In genomic region chr9:95697808-95698207, GRCm38 (mm10) we compare ENCODE assay signal across 8 mouse cellular contexts. TPM values are rescaled to one million over a fixed set of nuclear protein-coding genes. Genes with fewer than 3 reads are reported as not detected.
DNase-seq lines count a peak whose midpoint lies in the region; TF ChIP-seq lines count a peak whose summit lies in the region.

No protein-coding gene starts in this region.

- H3K9ac ChIP-seq in ES-E14 (ENCODE audit: insufficient read depth, low read depth, low read length, poor library complexity, severe bottlenecking): no peak overlapping the region

- H3K4me3 ChIP-seq in ES-E14 (ENCODE audit: insufficient read depth in 1 of 2, low read depth in 1 of 2, low read length in 2 of 2, poor library complexity in 1 of 2, severe bottlenecking in 1 of 2): no peak overlapping the region

- H3K9me3 ChIP-seq in ES-E14 (ENCODE audit: control insufficient read depth, insufficient read depth, low read depth, low read length): no peaks in the 10 kb centered on the region

- H3K27ac ChIP-seq in ES-E14 (ENCODE audit: insufficient read depth, low read depth, low read length, poor library complexity, severe bottlenecking): no peak overlapping the region

- peak; percentile 22 to 36 for DNase-seq in adrenal gland, adult 18-20 months (ENCODE audit: low spot score in 2 of 2)
- no peak for DNase-seq in adrenal gland, adult 8-10 months
- DNase-seq in layer of hippocampus, postnatal 10 days (ENCODE audit: low spot score in 2 of 2): peak; percentile 37 to 52
- DNase-seq in layer of hippocampus, adult 9-11 months: no peak
- peak; percentile 40 for DNase-seq in ES-E14 (ENCODE audit: low read depth, low spot score)
- DNase-seq in cerebellum, postnatal 25 days: peak; percentile 37 to 71
- DNase-seq in large intestine, adult 2 months (ENCODE audit: low read depth, low spot score): peak; percentile 14
- peak; percentile 52 for DNase-seq in thymus, postnatal 4 days

- in situ Hi-C loops in ES-E14 (cut with MboI; ENCODE audit: low sequenced_read_pairs in 2 of 2, unreplicated experiment in 2 of 2): loop anchor here in 1 of 2 experiments (10.0 kb wide), 1 partner anchor 163 kb away; no protein-coding TSS in a partner anchor

- peaks cover 2% of the 10 kb centered on the region for H3K36me3 ChIP-seq in ES-E14 (ENCODE audit: control insufficient read depth, insufficient read depth, low read length, poor library complexity, severe bottlenecking)

- H3K4me1 ChIP-seq in ES-E14 (ENCODE audit: control insufficient read depth in 2 of 2, insufficient read depth in 2 of 2, low read length in 2 of 2, poor library complexity in 1 of 2): no peaks in the 10 kb centered on the region

- 53% methylated on average over 2 of the region's 2 CpGs for WGBS in large intestine, adult 2 months

TF ChIP-seq in ES-E14, 5 proteins besides CTCF, POLR2A, EP300 and RAD21:
- TF ChIP-seq ZC3H11A (IDR thresholded peaks at IDR 0.05; ENCODE audit: borderline replicate concordance, low read depth, low read length) (peak; percentile 77), HCFC1 (IDR thresholded peaks at IDR 0.05; ENCODE audit: borderline replicate concordance, insufficient read depth, low read length) (no peak)

RNA-seq across cellular contexts. Expression of gene Trpc1, which starts 52.4 kb away (rescaled TPM):
- total RNA-seq in adrenal gland, adult 18-20 months (2021): 1 to 10 TPM; 4.3 to 4.6 TPM
- 1 to 10 TPM; 4.4 to 6.7 (median 5.3) TPM for total RNA-seq in adrenal gland, adult 8-10 months (2022)
- 10 to 100 TPM; 42.1 to 51.5 TPM for total RNA-seq in layer of hippocampus, postnatal 10 days (2021)
- 2.5 and 3.6 TPM in 2 replicates for total RNA-seq in ES-E14 (2012; rRNA removed)
- 0.68 and 1.6 TPM in 2 replicates for polyA plus RNA-seq in large intestine, adult 2 months (2012; rRNA removed)

Comparison
In these comparisons a context has a peak if more than half of its experiments do, and no peak if none do; other contexts are left out.
1. DNase-seq: peak in adrenal gland, adult 18-20 months (2 of 2), layer of hippocampus, postnatal 10 days (2 of 2), ES-E14 (single experiment), cerebellum, postnatal 25 days (2 of 2), large intestine, adult 2 months (single experiment) and thymus, postnatal 4 days (single experiment); none in adrenal gland, adult 8-10 months (single experiment) and layer of hippocampus, adult 9-11 months (single experiment).